Mouse (Mus musculus) lung, adult 2 months (tissue): Measurements from ENCODE around the gene Ccdc152.

ENCODE experiments used
- CTCF ChIP-seq: fragments of 200-500 bp; IDR thresholded peaks from 2 replicates; pipeline ENCODE4 v1.5.1; 2011; ENCODE audit warnings: mild to moderate bottlenecking, low read length, control low read depth; ENCODE audit not compliant: insufficient read depth
- POLR2A ChIP-seq: fragments of 200-500 bp; IDR thresholded peaks from 2 replicates; pipeline ENCODE4 v1.6.1; 2011; ENCODE audit warnings: low read depth, mild to moderate bottlenecking, control low read depth, low read length, borderline replicate concordance; ENCODE audit errors: extremely low read depth

GRCm38 (mm10) chr15:3232168-3232835 is 71.0 kb downstream of the Ccdc152 start:
- TF ChIP-seq CTCF: no peak
- no peak for TF ChIP-seq POLR2A
